Mouse (Mus musculus): ENCODE data around the gene Dctn3. TPM values are rescaled to one million over a fixed set of nuclear protein-coding genes. Genes with fewer than 3 reads are reported as not detected.
"Not testable (repeated sequence)": the region's sequence is repeated elsewhere in the genome, so short reads cannot be mapped to it uniquely, and the experiment has no call there.

The Dctn3 gene
- total RNA-seq (2021), result 10 to 100 TPM; 85.9 to 92.3 TPM

DNA sequence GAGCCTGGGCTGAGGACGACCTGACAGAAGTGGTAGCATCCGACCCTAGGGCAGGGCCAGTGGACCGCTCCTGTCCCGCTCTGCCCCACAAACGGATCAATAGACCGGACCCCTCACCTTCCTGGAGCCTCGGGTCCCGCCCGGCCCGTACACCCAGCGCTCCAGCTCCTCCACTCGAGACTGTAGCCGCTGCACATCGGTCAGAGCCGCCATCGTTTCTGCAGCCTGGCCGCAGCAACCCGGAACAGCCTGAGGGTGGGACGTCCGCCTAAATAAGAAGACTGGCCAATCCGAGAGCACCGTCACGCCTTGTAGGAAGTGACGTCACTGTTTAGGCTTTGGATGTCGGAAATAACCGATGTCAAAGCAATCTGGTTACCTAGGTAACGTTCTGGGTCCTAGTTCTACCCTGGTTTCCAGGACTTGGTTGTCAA, at the start of gene Dctn3:
Dctn3 (minus strand) TSS at position 253 of the 434 bp plus-strand sequence.
- intact Hi-C loops (cut with DNase I), result loop anchor here (2.0 kb wide), 1 partner anchor 18 kb away; no protein-coding TSS in a partner anchor
- peak; percentile 92 to 94 for DNase-seq

DNA sequence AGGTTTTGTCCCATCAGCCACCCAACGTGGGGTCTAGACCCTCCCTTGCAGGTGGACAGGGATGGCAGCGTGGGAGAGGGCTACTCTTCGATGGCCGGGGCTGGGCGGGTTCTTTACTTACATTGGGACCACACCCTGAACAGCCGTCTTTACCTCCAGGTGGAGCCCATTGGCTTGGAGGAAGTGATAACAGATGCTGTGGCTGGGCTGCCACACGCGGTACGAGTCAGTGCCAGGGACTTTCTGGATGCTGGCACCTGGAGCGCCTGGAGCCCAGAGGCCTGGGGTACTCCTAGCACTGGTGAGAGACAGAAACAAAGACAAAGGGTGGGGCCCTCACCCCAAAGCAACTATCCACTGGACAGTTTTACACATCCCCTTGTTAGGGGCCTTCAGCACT, 44.3 kb upstream of the Dctn3 start:
- DNase-seq; intact Hi-C loops (cut with DNase I): not testable (repeated sequence)

DNA sequence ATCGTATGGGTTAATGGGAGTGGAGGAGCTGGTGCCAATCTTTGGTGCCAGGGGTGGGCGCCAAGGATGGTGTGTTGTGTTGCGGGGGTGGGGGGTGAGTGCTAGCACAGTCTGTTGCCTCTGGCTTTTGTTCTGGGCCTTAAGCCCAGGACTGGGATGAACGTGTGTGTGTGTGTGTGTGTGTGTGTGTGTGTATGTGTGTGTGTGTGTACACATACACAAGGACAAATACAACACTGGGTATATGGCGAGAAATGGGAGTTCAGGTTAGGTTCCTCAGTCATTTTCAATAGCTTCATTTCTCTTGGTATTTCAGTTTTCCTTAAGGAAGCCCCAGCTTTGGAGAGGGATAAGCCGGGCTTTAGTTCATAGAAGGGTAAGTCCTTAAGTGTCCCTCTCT, 40.2 kb upstream of the Dctn3 start:
- DNase-seq; intact Hi-C loops (cut with DNase I): not testable (repeated sequence)

DNA sequence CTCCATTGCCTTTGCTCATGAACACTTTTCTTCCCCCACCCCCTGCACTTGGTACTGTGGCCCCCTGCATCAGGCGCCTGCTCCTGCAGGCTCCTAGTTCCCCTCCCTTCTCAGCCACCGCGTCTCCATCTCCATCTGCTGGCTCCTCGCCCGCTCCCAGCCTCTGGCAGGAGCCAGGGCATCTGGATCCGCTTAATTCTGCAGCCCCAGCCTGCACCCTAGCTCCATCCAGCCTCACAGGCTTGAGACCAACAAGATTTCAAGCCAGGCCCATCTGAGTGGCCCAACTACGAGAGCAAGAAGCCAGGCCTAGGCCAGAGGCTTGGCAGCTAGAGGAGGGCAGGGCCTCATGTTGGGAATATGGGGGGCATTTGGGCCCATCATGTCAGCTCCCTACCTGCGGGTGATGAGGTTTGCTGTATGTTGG, 39.7 kb upstream of the Dctn3 start:
- intact Hi-C loops (cut with DNase I), result not testable (repeated sequence)

DNA sequence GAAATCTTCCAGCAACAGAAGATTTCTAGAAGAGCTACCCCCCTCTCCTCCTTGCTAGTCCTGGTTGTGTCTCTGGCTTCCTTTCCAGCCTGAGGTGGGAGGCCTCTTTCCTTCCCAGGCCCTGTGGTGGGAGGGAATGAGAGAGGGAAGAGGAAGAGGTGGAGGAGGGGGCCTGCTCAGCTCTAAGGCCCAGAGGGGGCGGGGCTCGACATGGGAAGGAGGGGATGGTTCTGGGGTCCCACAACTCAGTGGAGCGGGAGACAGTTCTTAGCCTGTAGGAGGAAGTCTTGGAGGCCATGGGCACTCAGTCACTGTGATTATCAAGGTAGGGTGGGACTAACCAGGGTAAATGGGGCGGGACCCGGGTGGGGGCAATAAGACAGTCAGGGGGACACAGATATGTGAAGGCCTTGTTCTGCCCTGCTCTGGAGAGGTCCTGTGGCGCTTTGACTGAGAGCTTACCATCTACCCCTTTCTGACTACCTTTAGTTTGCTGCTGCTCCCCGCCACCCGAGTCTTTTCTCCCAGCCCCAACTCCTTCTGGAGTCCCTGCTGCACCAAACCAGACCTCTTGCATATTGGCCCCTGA, 39.2 kb upstream of the Dctn3 start:
- DNase-seq, result no peak
- intact Hi-C loops (cut with DNase I), result no loop called here

More for the DNA sequence above, 39.7 kb upstream of the Dctn3 start:
- peak; percentile 77 for DNase-seq

DNA sequence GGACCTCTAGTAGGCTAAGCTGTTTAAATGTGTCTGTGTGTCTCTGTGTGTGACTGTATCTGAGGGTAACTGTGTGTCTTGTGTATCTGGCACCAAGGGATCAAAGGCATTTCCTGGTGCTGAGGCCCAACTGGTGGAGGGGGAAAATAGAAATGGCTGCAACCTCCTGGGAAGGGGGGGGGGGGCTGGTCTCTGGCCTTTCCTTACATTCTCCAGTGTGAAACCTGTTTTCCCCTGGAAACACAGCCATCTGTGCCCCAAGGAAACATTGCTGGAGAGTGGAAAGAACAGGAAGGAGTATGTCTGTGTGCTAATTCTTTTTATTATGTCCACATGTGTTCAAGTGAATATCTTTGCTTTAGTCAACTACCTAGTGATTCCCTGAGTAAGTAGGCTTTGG, 38.7 kb upstream of the Dctn3 start:
- DNase-seq, result no peak
- intact Hi-C loops (cut with DNase I), result no loop called here

DNA sequence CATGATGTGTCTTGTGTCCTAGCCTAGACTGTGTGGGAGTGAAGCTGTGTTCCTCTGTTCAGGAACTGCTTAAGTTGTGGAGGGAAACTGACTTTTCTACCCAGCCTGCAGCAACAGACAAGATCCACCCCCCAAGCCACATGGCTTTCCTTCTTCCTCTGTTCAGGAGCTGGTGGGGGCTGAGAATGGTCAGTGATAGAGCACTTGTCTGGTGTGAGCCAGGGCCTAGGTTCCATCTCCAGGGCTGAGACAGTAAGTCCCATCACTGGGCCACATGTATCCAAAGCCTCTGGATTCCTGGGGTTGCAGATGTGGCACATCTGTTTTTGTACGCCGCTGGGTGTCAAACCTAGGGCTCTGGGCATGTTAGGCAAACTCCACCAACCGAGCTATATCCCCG, 37.9 kb upstream of the Dctn3 start:
- no peak for DNase-seq
- intact Hi-C loops (cut with DNase I), result no loop called here

DNA sequence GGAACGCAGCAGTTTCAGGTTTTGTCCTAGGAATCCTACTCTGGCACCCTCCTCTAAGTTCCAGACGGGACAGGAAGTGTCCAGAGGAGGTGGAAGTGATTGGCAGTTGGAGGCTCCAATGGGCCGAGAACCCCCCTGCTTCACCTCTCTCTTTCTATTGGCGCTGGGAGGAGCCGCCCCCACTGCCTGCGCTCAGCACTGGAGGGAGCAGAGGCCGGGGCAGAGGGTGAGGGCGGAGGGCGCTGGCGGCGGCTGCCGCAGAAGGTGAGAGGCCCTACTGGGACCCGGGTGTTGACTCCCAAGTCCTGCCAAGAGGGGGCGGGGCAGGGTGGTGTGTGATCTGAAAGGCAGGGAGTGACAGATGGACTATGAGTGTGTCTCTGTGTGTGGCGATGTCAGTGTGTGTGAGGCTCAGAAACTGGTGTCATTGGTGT, 37.3 kb upstream of the Dctn3 start:
- peak; percentile 94 to 95 for DNase-seq
- intact Hi-C loops (cut with DNase I), result no loop called here

DNA sequence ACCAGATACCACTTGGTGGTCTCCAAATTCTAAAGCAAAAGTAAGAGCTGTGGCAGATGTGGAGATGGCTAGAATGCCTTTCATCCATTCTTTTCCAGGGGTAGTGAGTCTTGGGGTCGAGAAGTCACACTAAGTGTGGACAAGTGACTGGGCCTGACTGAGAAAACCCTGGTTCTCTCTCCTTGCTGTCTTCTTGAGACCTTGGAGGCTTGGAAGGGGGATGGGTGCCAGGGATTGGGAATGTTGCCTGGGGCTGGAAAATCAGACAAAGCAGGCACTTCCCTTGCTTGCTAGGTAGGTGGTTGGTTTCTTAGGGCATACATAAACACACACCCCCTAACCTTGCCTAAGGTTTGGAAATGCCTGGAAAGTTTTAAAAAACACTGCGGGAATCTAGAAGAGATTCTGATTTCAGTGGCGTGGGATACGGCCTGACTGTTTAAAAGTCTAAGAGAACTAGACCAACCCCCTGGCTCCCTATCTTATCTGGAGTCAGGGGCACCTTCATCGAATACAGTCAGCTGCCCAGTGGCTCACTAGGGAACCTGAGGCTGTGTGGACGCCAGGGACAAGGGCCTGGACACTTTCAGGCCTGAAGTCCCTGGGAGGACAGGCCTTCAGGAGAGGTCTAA, 36.8 kb upstream of the Dctn3 start:
- intact Hi-C loops (cut with DNase I), result no loop called here
- peak; percentile 29 to 46 for DNase-seq

DNA sequence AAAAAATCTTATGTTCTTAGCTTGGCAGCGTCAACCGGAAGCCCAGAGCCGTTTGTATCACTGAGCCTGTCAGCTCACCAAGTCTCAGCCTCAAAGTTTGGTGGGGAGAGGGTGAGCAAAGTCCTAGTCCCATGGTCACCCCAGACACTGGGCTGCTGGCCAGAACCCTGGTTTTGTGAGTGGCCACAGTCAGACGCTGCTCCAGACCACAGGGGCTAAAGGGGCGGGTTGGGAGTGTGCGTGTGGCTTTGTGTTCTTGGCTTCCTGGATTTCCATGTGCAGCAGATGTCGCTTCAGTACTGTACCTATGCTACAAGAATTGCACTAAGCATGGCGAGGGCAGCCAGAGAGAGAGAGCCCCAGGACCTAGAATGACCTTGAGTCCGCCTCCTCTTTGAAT, 36.2 kb upstream of the Dctn3 start:
- intact Hi-C loops (cut with DNase I), result no loop called here
- peak; percentile 53 to 65 for DNase-seq

DNA sequence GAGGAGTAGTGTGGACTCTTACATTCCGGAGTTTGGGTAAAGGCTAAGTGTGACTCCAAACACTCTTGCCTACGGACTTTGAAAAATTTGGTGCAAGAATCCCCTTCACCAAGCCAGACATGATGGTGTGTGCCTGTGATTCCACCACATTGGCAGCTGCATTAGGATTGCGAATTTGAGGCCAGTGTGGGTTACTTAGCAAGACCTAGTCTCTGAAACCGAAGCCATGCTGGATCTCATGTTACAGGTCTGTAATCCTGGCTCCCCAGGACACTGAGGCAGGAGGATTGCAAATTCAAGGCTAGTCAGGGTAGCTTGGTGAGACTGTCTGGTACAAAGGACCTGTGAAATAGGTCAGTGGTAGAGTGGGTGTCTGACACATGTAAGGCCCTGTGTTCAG, 35.7 kb upstream of the Dctn3 start:
- DNase-seq, result no peak
- intact Hi-C loops (cut with DNase I), result no loop called here

DNA sequence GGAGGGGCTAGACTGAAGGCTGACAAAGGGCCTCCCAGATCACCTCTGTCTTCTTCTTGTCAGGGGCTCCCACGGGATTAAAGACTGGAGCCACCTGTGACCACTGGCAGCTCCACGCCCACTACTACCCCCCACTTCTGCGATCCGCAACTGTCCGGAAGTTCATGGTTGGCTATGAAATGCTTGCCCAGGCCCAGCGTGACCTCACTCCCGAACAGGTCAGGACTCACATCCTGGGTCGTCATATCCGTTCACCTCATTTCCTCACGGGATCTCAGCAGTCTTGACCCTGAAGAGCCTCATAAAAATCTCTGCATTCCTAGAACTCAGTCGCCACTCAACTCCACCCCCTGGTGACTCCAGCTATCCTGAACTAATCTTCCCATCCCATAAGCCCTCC, 35.1 kb upstream of the Dctn3 start:
- intact Hi-C loops (cut with DNase I), result no loop called here
- DNase-seq, result no peak

DNA sequence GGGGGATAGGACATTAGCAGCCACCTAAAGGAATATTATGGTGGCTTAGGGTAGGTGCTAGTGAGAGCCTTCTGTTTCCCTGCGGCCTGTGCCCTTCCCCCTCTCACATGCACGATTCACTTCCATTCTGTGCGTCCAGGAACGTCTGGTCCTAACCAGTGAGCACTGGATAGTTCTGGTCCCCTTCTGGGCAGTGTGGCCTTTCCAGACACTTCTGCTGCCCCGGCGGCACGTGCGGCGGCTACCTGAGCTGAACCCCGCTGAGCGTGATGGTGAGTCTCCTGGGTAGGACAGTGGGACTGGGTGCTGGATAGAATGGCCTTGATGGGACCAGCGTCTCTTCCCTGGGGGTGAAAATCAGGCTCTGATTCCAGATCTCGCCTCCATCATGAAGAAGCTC, 34.4 kb upstream of the Dctn3 start:
- intact Hi-C loops (cut with DNase I), result no loop called here
- no peak for DNase-seq

DNA sequence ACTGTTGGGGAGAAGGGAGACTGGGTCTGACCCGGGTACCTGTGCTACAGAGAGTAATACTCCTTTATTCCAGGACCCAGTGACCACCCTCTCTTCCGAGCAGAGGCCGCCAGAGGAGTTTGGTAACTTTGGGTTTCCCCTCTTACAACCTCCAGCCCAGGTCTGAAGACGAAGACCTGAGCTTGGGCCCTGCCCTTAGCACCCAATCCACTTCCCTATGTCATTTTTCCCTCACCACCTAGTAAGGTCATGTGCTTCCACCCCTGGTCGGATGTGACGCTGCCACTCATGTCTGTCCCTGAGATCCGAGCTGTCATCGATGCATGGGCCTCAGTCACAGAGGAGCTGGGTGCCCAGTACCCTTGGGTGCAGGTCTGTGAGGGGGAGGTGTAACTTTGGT, 33.5 kb upstream of the Dctn3 start:
- no peak for DNase-seq
- intact Hi-C loops (cut with DNase I), result no loop called here

DNA sequence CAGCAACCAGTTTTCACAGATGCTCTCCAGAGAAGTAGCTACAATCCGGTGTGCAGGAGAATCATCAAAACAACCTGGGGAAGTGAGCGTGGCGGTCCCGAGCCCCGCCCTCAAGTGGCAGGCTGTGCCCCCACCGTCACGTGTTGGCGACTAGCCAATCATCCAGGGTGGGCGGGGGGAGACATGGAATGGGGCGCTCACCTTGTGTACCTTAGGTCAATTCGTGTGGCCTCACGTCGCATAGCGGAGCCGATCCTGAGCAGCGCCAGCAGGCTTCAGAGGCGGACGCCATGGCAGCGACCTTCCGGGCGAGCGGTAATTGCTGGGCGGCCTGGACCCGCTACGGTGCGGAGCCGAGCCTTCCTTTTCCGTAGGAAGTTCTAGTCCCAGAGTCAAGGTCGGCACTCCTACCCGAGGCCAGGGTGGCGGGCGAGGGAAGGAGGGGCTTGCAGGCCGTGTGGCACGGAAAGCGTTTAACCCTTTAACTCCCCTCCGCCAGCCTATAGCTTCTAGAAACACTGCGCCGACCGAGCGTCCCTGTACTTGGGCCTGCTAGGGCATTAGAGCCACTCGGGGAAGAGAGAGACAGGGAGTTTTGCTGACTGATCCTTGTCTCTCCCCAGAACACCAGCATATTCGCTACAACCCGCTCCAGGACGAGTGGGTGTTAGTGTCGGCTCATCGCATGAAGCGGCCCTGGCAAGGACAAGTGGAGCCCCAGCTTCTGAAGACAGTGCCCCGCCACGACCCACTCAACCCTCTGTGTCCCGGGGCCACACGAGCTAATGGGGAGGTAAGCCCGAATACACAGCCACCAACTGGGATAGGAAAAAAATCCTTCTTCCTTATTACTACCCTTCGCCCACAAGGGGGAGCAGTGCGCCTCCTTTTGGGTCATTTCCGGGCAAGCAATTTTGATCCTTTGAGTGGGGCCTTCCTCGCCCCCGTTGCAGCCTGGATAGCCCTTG, 32.7 kb upstream of the Dctn3 start, which contains the start of gene Sigmar1:
Sigmar1 (minus strand) TSS at position 820 of the 968 bp plus-strand sequence.
- peak; percentile 89 to 92 for DNase-seq
- intact Hi-C loops (cut with DNase I), result no loop called here

DNA sequence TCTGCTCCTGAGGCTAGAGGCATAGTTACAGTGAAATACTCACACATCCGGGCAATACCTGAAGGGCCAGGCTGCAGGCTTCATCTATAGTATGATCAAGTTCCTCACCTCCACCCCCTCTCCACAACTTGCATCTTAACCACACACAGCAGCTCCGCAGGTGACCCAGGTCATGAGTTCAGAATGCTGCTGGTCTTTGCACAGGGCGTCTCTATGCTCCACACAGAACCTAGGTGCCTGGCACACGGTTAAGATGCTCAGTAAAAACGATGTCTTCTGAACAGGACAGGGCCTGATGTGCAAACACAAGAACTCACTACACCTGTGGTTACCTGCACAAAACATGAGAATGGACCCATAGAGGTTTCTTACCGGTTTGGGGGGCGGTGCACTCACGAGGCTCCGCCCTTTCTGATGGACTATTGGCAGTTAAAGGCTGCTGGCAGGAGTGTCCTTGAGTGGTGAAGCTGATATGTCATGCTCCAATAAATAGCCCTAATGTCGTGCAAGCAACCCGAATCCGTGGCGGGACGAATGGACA, 31.9 kb upstream of the Dctn3 start, which contains the start of gene Galt:
Galt (plus strand) TSS at position 432 of the 541 bp plus-strand sequence.
- intact Hi-C loops (cut with DNase I), result no loop called here

DNA sequence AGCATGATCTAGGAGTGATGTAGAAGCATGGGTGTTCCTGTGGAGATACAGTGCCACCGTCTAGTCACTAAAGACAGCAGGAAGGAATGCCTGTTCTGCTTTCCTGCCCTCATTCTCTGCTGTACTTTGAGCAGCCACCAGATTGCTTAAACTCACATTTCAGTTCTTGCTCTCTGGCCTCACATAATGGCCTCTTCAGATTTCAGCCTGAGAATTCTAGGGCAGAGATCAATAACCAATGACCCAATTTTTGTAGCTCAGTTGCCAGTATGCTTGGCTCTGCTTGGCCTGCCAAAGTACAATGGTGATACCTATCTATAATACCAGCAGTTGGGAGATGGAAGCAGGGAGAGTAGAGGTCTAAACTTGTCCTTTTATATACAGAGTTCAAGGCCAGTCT, 22.1 kb upstream of the Dctn3 start:
- intact Hi-C loops (cut with DNase I), result no loop called here

More for the DNA sequence above, 31.9 kb upstream of the Dctn3 start, which contains the start of gene Galt:
- no peak for DNase-seq

DNA sequence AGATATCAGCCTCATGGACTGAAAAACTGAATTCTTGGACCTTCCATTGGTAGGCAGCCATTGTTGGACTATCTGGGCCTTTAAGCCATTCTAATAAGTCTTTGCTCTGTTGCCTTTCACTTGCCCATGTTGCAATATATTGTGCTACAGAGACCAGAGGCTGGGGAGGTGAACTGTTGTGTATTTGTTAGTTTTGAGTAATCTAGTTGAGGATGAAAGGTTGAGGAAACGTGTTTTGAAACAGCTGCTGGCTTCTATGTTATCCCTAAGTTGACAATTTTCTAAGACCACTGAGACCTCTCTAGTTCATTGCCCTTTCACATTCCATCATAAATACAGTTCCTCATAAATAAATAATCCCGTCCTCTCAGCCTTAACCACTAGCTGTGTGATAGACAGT, 21.2 kb upstream of the Dctn3 start:
- DNase-seq, result no peak
- intact Hi-C loops (cut with DNase I), result no loop called here

More for the DNA sequence above, 22.1 kb upstream of the Dctn3 start:
- DNase-seq, result no peak

DNA sequence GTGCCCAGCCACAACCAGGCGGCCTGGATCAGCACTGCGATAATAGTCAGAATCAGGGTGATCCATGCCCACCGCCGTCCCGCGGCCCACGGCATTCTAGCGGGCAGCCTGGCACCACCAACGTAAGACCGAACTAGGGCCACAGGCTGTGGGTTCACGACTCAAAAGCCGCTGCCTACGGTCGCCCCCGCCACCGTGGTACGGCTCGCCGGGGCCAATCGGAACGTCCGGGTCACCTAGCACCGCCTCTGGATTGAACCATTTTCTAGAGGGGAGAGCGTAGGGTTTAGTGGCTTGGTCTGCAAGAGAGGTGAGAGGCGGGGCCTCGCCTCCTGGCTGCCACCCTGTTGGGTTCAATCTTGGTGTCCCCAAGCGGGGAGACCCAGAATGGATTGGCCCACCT, 18.2 kb upstream of the Dctn3 start:
- DNase-seq, result peak; percentile 95
- intact Hi-C loops (cut with DNase I), result loop anchor here (2.0 kb wide), 1 partner anchor 18 kb away; the partner anchor contains the start of gene Dctn3

DNA sequence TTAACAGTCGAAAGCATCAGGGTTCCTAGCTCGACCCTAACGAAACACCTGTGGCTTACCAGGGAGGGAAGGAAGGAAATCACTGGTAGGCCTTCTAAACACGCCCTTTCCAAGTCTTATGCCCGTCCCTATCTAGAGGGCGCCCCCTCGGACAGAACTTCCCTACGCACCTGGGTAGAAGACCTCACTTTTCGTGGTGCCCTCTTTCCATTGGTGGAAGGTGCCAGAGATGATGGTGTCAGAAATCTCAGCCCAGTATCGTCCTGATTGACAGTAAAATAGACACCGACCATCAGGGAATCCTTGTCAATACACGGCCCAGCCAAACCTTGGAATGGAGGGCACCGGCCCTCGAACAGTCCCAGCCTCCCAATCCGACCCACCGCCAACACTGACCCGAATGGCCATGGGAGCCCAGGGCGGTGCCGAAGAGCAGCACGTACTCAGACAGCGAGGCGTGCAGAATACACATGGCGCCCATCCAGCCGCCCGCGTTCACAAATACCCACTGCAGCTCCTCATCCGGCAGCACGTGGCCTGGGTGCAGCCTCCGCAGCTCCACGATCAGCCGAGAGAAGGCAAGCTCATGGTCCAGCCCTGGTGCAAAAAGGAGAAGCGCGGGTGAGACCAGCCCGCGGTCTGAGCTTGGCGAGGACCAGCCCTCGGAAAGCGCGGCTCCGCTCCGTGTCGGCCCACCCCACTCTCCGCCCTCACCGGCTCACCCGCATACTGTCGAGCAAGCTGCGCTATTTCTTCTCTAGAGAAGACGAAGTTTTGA, 17.6 kb upstream of the Dctn3 start:
- intact Hi-C loops (cut with DNase I), result loop anchor here (2.0 kb wide), 1 partner anchor 18 kb away; the partner anchor contains the start of gene Dctn3
- DNase-seq, result no peak

Measured in heart, postnatal 10 days (tissue).